Mouse (Mus musculus): ENCODE results near the gene Bcl2l11. TPM values are rescaled to one million over a fixed set of nuclear protein-coding genes. Genes with fewer than 3 reads are reported as not detected.

Gene Bcl2l11
- polyA plus RNA-seq (2017; shearing (Covaris generic)), result 207 TPM

GRCm38 (mm10) chr2:128125635-128126470 is at the start of gene Bcl2l11:
Gene Bcl2l11, plus strand, starts transcription at chr2:128126038.

Data from effector memory CD4-positive, alpha-beta T cell, adult 7 months (primary cell).